Mouse (Mus musculus) neural tube, embryonic 11.5 days (tissue): ENCODE measurements at regions not wholly inside any gene's neighbourhood (a gene's known extent, or its start where the extent isn't known, plus 50 kb on each side); places are given as distances from the start of the nearest gene placed in this dataset.
"Not testable (repeated sequence)": the region's sequence is repeated elsewhere in the genome, so short reads cannot be mapped to it uniquely, and the experiment has no call there.

ENCODE experiments used
- ATAC-seq: fragments of 200-750 bp; cut with Nextera tagmentation; 2 replicates; pipeline ENCODE4 v1.8.0; 2017; ENCODE audit warnings: moderate number of reproducible peaks, mild to moderate bottlenecking, moderate TSS enrichment, moderate library complexity; ENCODE audit not compliant: insufficient read depth, low FRiP score, low TSS enrichment
- DNase-seq: peaks from one replicate; pipeline ENCODE4 v3.0.0-alpha.2; 2015; ENCODE audit warnings: low spot score
- H3K27ac ChIP-seq: fragments of 300-500 bp; sonication (generic); 2 replicates; pipeline ENCODE4 v1.5.1; 2014; ENCODE audit warnings: low read depth, mild to moderate bottlenecking, low read length
- H3K27me3 ChIP-seq: fragments of 300-500 bp; sonication (generic); 2 replicates; pipeline ENCODE4 v1.6.1; 2014; ENCODE audit warnings: mild to moderate bottlenecking, low read length, mixed read lengths; ENCODE audit not compliant: control insufficient read depth, insufficient read depth
- H3K36me3 ChIP-seq: fragments of 300-500 bp; sonication (generic); 2 replicates; pipeline ENCODE4 v1.6.1; 2014; ENCODE audit warnings: mild to moderate bottlenecking, low read length, moderate library complexity, mixed read lengths; ENCODE audit not compliant: control insufficient read depth, insufficient read depth
- H3K4me1 ChIP-seq: fragments of 300-500 bp; sonication (generic); 2 replicates; pipeline ENCODE4 v1.6.1; 2014; ENCODE audit warnings: low read length, mixed read lengths; ENCODE audit not compliant: control insufficient read depth, insufficient read depth
- H3K4me2 ChIP-seq: fragments of 300-500 bp; sonication (generic); 2 replicates; pipeline ENCODE4 v1.6.1; 2014; ENCODE audit warnings: low read depth, mild to moderate bottlenecking, moderate library complexity
- H3K4me3 ChIP-seq: fragments of 300-500 bp; sonication (generic); 2 replicates; pipeline ENCODE4 v1.5.1; 2014; ENCODE audit warnings: low read depth, low read length
- H3K9ac ChIP-seq: fragments of 300-500 bp; sonication (generic); 2 replicates; pipeline ENCODE4 v1.6.1; 2014; ENCODE audit warnings: mild to moderate bottlenecking, low read length
- H3K9me3 ChIP-seq: fragments of 300-500 bp; sonication (generic); 2 replicates; pipeline ENCODE4 v1.6.1; 2016; ENCODE audit warnings: low read length; ENCODE audit not compliant: control insufficient read depth
- WGBS: fragments of 180-500 bp; shearing (Covaris S2); extraction: QIAGEN DNeasy Blood & Tissue Kit; methylation state at CpG from one replicate; pipeline ENCODE4 v1.1.7; 2014; 5-methylcytosine and 5-hydroxymethylcytosine counted together

GRCm38 (mm10) chrX:50504047-50504446, 75.7 kb upstream of the Olfr1324 start:
- H3K36me3 ChIP-seq: no peaks in the 10 kb centered on the region
- H3K4me3 ChIP-seq: no peak overlapping the region
- no peaks in the 10 kb centered on the region for H3K27me3 ChIP-seq
- H3K9me3 ChIP-seq: no peaks in the 10 kb centered on the region
- DNase-seq (no peak), ATAC-seq (no peak)
- no peak overlapping the region for H3K9ac ChIP-seq
- H3K27ac ChIP-seq: no peak overlapping the region
- H3K4me1 ChIP-seq: no peaks in the 10 kb centered on the region
- 36% methylated on average over 3 of the region's 3 CpGs for WGBS
- no peak overlapping the region for H3K4me2 ChIP-seq

DNA sequence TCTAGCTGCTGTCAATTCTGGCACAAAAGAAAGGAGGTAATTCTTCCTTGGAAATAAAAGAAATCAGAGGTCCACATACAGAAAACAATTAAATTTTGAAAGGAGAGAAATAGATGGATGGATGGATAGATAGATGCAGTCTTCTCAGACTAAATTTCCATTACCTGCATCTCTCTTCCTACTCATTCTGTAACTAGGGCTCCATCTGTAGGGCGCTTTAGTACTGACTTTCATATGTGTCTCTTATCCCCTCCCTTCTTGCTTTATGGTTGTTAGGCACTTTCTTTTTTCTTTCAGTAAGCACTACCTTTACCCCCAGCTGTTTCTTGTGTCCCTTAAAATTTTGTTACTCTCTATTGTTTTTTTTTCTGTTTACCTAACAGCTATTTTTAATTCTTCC, 72.9 kb upstream of the Olfr1324 start:
- Histone ChIP-seq H3K4me3 (no peak overlapping the region), H3K9me3 (no peaks in the 10 kb centered on the region), H3K9ac (no peak overlapping the region), H3K27me3 (no peaks in the 10 kb centered on the region), H3K4me1 (no peaks in the 10 kb centered on the region), H3K36me3 (no peaks in the 10 kb centered on the region), H3K4me2 (no peak overlapping the region), H3K27ac (no peak overlapping the region)
- ATAC-seq (no peak), DNase-seq (no peak)
- WGBS: 21% methylated on average over 1 of the region's 1 CpGs

- not testable (repeated sequence) for H3K4me3 ChIP-seq, H3K9ac ChIP-seq, H3K4me2 ChIP-seq, DNase-seq, H3K4me1 ChIP-seq, H3K36me3 ChIP-seq, H3K27me3 ChIP-seq, H3K27ac ChIP-seq, H3K9me3 ChIP-seq, ATAC-seq
- 82% methylated on average over 9 of the region's 9 CpGs for WGBS
Observed at GRCm38 (mm10) chrX:50490477-50490967, 62.2 kb upstream of the Olfr1324 start.
